Mouse (Mus musculus): Measurements from ENCODE around the gene Slc22a22. TPM values are rescaled to one million over a fixed set of nuclear protein-coding genes. Genes with fewer than 3 reads are reported as not detected.

Gene Slc22a22
- polyA plus RNA-seq (2012; rRNA removed): not detected in 2 replicates

GRCm38 (mm10) chr15:57477525-57477924 lies at the start of gene Slc22a22:
Slc22a22 (minus strand) TSS chr15:57477625.

